Mouse (Mus musculus) heart, embryonic 14.5 days (tissue): ENCODE data around the gene Trim52. TPM values are rescaled to one million over a fixed set of nuclear protein-coding genes. Genes with fewer than 3 reads are reported as not detected.
"Not testable (repeated sequence)": the region's sequence is repeated elsewhere in the genome, so short reads cannot be mapped to it uniquely, and the experiment has no call there.

Experiments
- ATAC-seq: fragments of 200-750 bp; cut with Nextera tagmentation; 2 replicates; pipeline ENCODE4 v1.8.0; 2017; ENCODE audit warnings: low read depth, moderate TSS enrichment; ENCODE audit not compliant: insufficient number of reproducible peaks, insufficient read depth, low FRiP score
- H3K27ac ChIP-seq, 2 experiments: fragments of 200-500 bp in 1 of 2; fragments of 300-500 bp in 1 of 2; sonication (generic) in 1 of 2; replicated peaks in 1 of 2; 2 replicates each; pipeline ENCODE4 v1.5.1; 2012 to 2014; ENCODE audit warnings: low read depth in 2 of 2, low read length in 2 of 2, control low read depth in 1 of 2, mild to moderate bottlenecking in 1 of 2, mixed read lengths in 1 of 2; ENCODE audit not compliant: control insufficient read depth in 1 of 2, insufficient read depth in 1 of 2
- H3K27me3 ChIP-seq: fragments of 300-500 bp; sonication (generic); 2 replicates; pipeline ENCODE4 v1.6.1; 2014; ENCODE audit warnings: mild to moderate bottlenecking, low read length, control low read depth; ENCODE audit not compliant: control insufficient read depth, insufficient read depth
- H3K36me3 ChIP-seq: fragments of 300-500 bp; sonication (generic); 2 replicates; pipeline ENCODE4 v1.6.1; 2014; ENCODE audit warnings: mild to moderate bottlenecking, control low read depth, low read length, mixed read lengths; ENCODE audit not compliant: control insufficient read depth, insufficient read depth
- H3K4me1 ChIP-seq, 2 experiments: fragments of 200-500 bp in 1 of 2; fragments of 300-500 bp in 1 of 2; sonication (generic) in 1 of 2; 2 replicates each; pipeline ENCODE4 v1.6.1; 2012 to 2014; ENCODE audit warnings: low read length in 2 of 2, control low read depth in 1 of 2, mixed read lengths in 1 of 2; ENCODE audit not compliant: control insufficient read depth in 2 of 2, insufficient read depth in 2 of 2
- H3K4me2 ChIP-seq: fragments of 300-500 bp; sonication (generic); 2 replicates; pipeline ENCODE4 v1.6.1; 2014; ENCODE audit warnings: mild to moderate bottlenecking, low read length
- H3K4me3 ChIP-seq, 2 experiments: fragments of 200-500 bp in 1 of 2; fragments of 300-500 bp in 1 of 2; sonication (generic) in 1 of 2; 2 replicates each; pipeline ENCODE4 v1.5.1; 2012 to 2014; ENCODE audit warnings: low read length in 2 of 2, mild to moderate bottlenecking in 2 of 2, control low read depth in 1 of 2, low read depth in 1 of 2, moderate library complexity in 1 of 2; ENCODE audit not compliant: control insufficient read depth in 1 of 2, insufficient read depth in 1 of 2
- H3K9ac ChIP-seq: fragments of 300-500 bp; sonication (generic); 2 replicates; pipeline ENCODE4 v1.6.1; 2014; ENCODE audit warnings: mild to moderate bottlenecking, low read length
- H3K9me3 ChIP-seq: fragments of 300-500 bp; sonication (generic); 2 replicates; pipeline ENCODE4 v1.6.1; 2016; ENCODE audit warnings: low read length, control low read depth; ENCODE audit not compliant: control insufficient read depth
- WGBS: fragments of 180-500 bp; shearing (Covaris S2); extraction: QIAGEN DNeasy Blood & Tissue Kit; methylation state at CpG from one replicate; pipeline ENCODE4 v1.1.7; 2014; 5-methylcytosine and 5-hydroxymethylcytosine counted together
- polyA plus RNA-seq: library from polyadenylated mRNA; unstranded; fragments of >200 nt; fragmentation: Nextera tagmentation; extraction: Ambion mirVana; gene quantifications from 2 replicates; pipeline ENCODE4 v1.2.1, GENCODE M21; 2014

Trim52 gene
- polyA plus RNA-seq, 1 experiment from 2014 or later: not detected

- Histone ChIP-seq H3K4me3 (no peak overlapping the region), H3K36me3 (no peaks in the 10 kb centered on the region), H3K9ac (no peak overlapping the region), H3K4me2 (no peak overlapping the region), H3K27ac (no peak overlapping the region), H3K9me3 (no peaks in the 10 kb centered on the region), H3K4me1 (no peaks in the 10 kb centered on the region), H3K27me3 (no peaks in the 10 kb centered on the region)
- 63% methylated on average over 2 of the region's 2 CpGs for WGBS
- ATAC-seq: no peak
Observed at GRCm38 (mm10) chr14:106119371-106119770, 13.4 kb downstream of the Trim52 start.

- Histone ChIP-seq H3K9ac (no peak overlapping the region), H3K9me3 (peaks cover 6% of the 10 kb centered on the region; the same call in 1 of the 2 replicates), H3K4me1 (no peaks in the 10 kb centered on the region), H3K27ac (no peak overlapping the region), H3K4me2 (no peak overlapping the region), H3K4me3 (no peak overlapping the region), H3K27me3 (no peaks in the 10 kb centered on the region), H3K36me3 (no peaks in the 10 kb centered on the region)
- no peak for ATAC-seq
Observed at GRCm38 (mm10) chr14:106136272-106136671, 30.3 kb downstream of the Trim52 start.

GRCm38 (mm10) chr14:106151188-106151587 lies 45.2 kb downstream of the Trim52 start:
- H3K9ac ChIP-seq: no peak overlapping the region
- no peak overlapping the region for H3K4me2 ChIP-seq
- no peak for ATAC-seq
- WGBS: 40% methylated on average over 2 of the region's 2 CpGs
- no peaks in the 10 kb centered on the region for H3K4me1 ChIP-seq
- no peaks in the 10 kb centered on the region for H3K36me3 ChIP-seq
- no peak overlapping the region for H3K27ac ChIP-seq
- no peak overlapping the region for H3K4me3 ChIP-seq
- no peaks in the 10 kb centered on the region for H3K9me3 ChIP-seq
- H3K27me3 ChIP-seq: no peaks in the 10 kb centered on the region

GRCm38 (mm10) chr14:106154879-106155576 lies 49.0 kb downstream of the Trim52 start:
- 80% methylated on average over 7 of the region's 7 CpGs for WGBS
- no peak overlapping the region for H3K4me2 ChIP-seq
- ATAC-seq: no peak
- H3K4me1 ChIP-seq: no peaks in the 10 kb centered on the region
- H3K27me3 ChIP-seq: no peaks in the 10 kb centered on the region
- H3K27ac ChIP-seq: no peak overlapping the region
- no peaks in the 10 kb centered on the region for H3K9me3 ChIP-seq
- no peak overlapping the region for H3K4me3 ChIP-seq
- H3K36me3 ChIP-seq: no peaks in the 10 kb centered on the region
- no peak overlapping the region for H3K9ac ChIP-seq

- Histone ChIP-seq H3K27me3 (no peaks in the 10 kb centered on the region), H3K27ac (no peak overlapping the region), H3K4me1 (no peaks in the 10 kb centered on the region), H3K36me3 (no peaks in the 10 kb centered on the region), H3K9ac (no peak overlapping the region), H3K4me3 (no peak overlapping the region), H3K4me2 (no peak overlapping the region), H3K9me3 (no peaks in the 10 kb centered on the region)
- no peak for ATAC-seq
- WGBS: 79% methylated on average over 1 of the region's 1 CpGs
Observed at GRCm38 (mm10) chr14:106156533-106156932, 50.5 kb downstream of the Trim52 start.

GRCm38 (mm10) chr14:106162331-106162730 lies 56.3 kb downstream of the Trim52 start:
- no peaks in the 10 kb centered on the region for H3K9me3 ChIP-seq
- H3K4me2 ChIP-seq: no peak overlapping the region
- no peak for ATAC-seq
- no peaks in the 10 kb centered on the region for H3K27me3 ChIP-seq
- WGBS: 31% methylated on average over 3 of the region's 3 CpGs
- H3K27ac ChIP-seq: no peak overlapping the region
- H3K4me3 ChIP-seq: no peak overlapping the region
- no peaks in the 10 kb centered on the region for H3K36me3 ChIP-seq
- no peak overlapping the region for H3K9ac ChIP-seq
- H3K4me1 ChIP-seq: no peaks in the 10 kb centered on the region

GRCm38 (mm10) chr14:106163196-106163595 lies 57.2 kb downstream of the Trim52 start:
- H3K9ac ChIP-seq: no peak overlapping the region
- no peaks in the 10 kb centered on the region for H3K36me3 ChIP-seq
- no peaks in the 10 kb centered on the region for H3K9me3 ChIP-seq
- H3K27me3 ChIP-seq: no peaks in the 10 kb centered on the region
- H3K27ac ChIP-seq: no peak overlapping the region
- H3K4me1 ChIP-seq: no peaks in the 10 kb centered on the region
- H3K4me3 ChIP-seq: no peak overlapping the region
- ATAC-seq: no peak
- H3K4me2 ChIP-seq: no peak overlapping the region

GRCm38 (mm10) chr14:106163933-106164332 lies 57.9 kb downstream of the Trim52 start:
- not testable (repeated sequence) for H3K4me3 ChIP-seq, H3K36me3 ChIP-seq, H3K4me1 ChIP-seq, ATAC-seq, H3K9ac ChIP-seq, H3K4me2 ChIP-seq, H3K27me3 ChIP-seq, H3K9me3 ChIP-seq, H3K27ac ChIP-seq
